Mouse (Mus musculus) cerebellum, adult 2 months (tissue): ENCODE data around the gene Rcn1. TPM values are rescaled to one million over a fixed set of nuclear protein-coding genes. Genes with fewer than 3 reads are reported as not detected.

Source experiments
- DNase-seq, 2 experiments: peaks; one replicate each; pipeline ENCODE4 v3.0.0; 2021
- H3K27ac ChIP-seq: fragments of 200-500 bp; 2 replicates; pipeline ENCODE4 v1.5.1; 2012; ENCODE audit warnings: low read length, control low read depth, inconsistent platforms; ENCODE audit not compliant: insufficient read depth
- H3K27me3 ChIP-seq: fragments of 200-500 bp; 2 replicates; pipeline ENCODE4 v1.6.1; 2012; ENCODE audit warnings: inconsistent platforms, mild to moderate bottlenecking, low read length, moderate library complexity; ENCODE audit not compliant: control insufficient read depth, insufficient read depth
- H3K4me1 ChIP-seq: fragments of 200-500 bp; 2 replicates; pipeline ENCODE4 v1.6.1; 2011; ENCODE audit warnings: low read length; ENCODE audit not compliant: control insufficient read depth, insufficient read depth
- H3K4me3 ChIP-seq: fragments of 200-500 bp; replicated peaks from 2 replicates; pipeline ENCODE3; 2011; ENCODE audit warnings: mild to moderate bottlenecking, low read depth, low read length, control low read depth; ENCODE audit not compliant: insufficient read depth
- CTCF ChIP-seq: fragments of 200-500 bp; IDR thresholded peaks from 2 replicates; pipeline ENCODE4 v1.5.1; 2011; ENCODE audit warnings: low read depth, mild to moderate bottlenecking, control low read depth, low read length, moderate library complexity, borderline replicate concordance; ENCODE audit not compliant: insufficient read depth
- POLR2A ChIP-seq: fragments of 200-500 bp; IDR thresholded peaks from 2 replicates; pipeline ENCODE4 v1.6.1; 2011; ENCODE audit warnings: low read length, control low read depth, borderline replicate concordance; ENCODE audit not compliant: insufficient read depth
- WGBS: fragments of 180-500 bp; shearing (Covaris S2); methylation state at CpG from one replicate; pipeline ENCODE4 v1.1.7; 2018; 5-methylcytosine and 5-hydroxymethylcytosine counted together
- polyA plus RNA-seq: library from polyadenylated mRNA; depleted of rRNA; stranded (reverse); fragments of >200 nt; gene quantifications from 2 replicates; pipeline ENCODE4 v1.2.3, GENCODE M21; 2012; rRNA removed

Gene Rcn1
- polyA plus RNA-seq, 1 experiment, result 7.4 TPM

GRCm38 (mm10) chr2:105356791-105357190 is 42.3 kb downstream of the Rcn1 start:
- no peaks in the 10 kb centered on the region for H3K4me1 ChIP-seq
- DNase-seq, result no peak
- 28% methylated on average over 5 of the region's 5 CpGs for WGBS

GRCm38 (mm10) chr2:105348886-105349285 is 50.2 kb downstream of the Rcn1 start:
- H3K27me3 ChIP-seq, result no peaks in the 10 kb centered on the region
- 77% methylated on average over 6 of the region's 6 CpGs for WGBS
- no peak for TF ChIP-seq CTCF
- no peak for TF ChIP-seq POLR2A
- H3K4me3 ChIP-seq, result no peak overlapping the region
- H3K4me1 ChIP-seq, result no peaks in the 10 kb centered on the region
- no peak for DNase-seq
- no peak overlapping the region for H3K27ac ChIP-seq

More at GRCm38 (mm10) chr2:105356791-105357190, 42.3 kb downstream of the Rcn1 start:
- Histone ChIP-seq H3K4me3 (no peak overlapping the region), H3K27ac (no peak overlapping the region), H3K27me3 (no peaks in the 10 kb centered on the region)
- TF ChIP-seq POLR2A (no peak), CTCF (no peak)

DNA sequence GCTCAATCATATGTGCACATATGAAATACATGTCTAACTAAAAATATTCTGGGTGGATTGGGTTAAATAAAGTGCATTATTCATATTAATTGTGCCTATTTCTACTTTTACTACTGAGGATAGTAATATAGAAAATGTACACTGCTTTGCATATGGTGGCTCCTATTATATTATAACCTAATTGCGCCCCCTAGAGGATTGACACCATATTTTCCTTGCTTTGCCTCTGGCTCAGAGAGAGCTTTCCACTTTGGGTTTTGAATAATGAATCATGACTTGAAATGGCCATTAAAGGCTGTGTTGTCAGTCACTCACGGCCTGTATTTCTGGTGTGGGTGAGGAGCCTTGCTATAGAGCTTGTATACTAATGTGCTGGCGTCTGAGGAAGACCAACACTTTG is 59.1 kb downstream of the Rcn1 start:
- no peak overlapping the region for H3K27ac ChIP-seq
- H3K4me3 ChIP-seq, result no peak overlapping the region
- no peaks in the 10 kb centered on the region for H3K27me3 ChIP-seq
- DNase-seq, result peak in 1 of 2 experiments; percentile 15
- 77% methylated on average over 3 of the region's 3 CpGs for WGBS
- H3K4me1 ChIP-seq, result no peaks in the 10 kb centered on the region
- TF ChIP-seq POLR2A, result no peak
- no peak for TF ChIP-seq CTCF

- no peaks in the 10 kb centered on the region for H3K27me3 ChIP-seq
- 34% methylated on average over 8 of the region's 8 CpGs for WGBS
- no peaks in the 10 kb centered on the region for H3K4me1 ChIP-seq
- H3K4me3 ChIP-seq, result no peak overlapping the region
- TF ChIP-seq CTCF, result no peak
- no peak for TF ChIP-seq POLR2A
- no peak overlapping the region for H3K27ac ChIP-seq
- no peak for DNase-seq
These were observed 61.8 kb downstream of the Rcn1 start for GRCm38 (mm10) chr2:105337171-105337875.

- 78% methylated on average over 12 of the region's 12 CpGs for whole genome bisulfite sequencing
- DNase-seq, result no peak
- Histone ChIP-seq H3K4me1 (no peaks in the 10 kb centered on the region), H3K27ac (no peak overlapping the region), H3K4me3 (no peak overlapping the region), H3K27me3 (no peaks in the 10 kb centered on the region)
- no peak for TF ChIP-seq CTCF
- no peak for TF ChIP-seq POLR2A
These were observed 62.6 kb downstream of the Rcn1 start for GRCm38 (mm10) chr2:105336314-105337027.

Other genes starting within 250 kb of the Rcn1 start
- 0.18 and 0.19 TPM in 2 replicates for gene Them7, start 175.0 kb downstream of the Rcn1 start, polyA plus RNA-seq